Mouse (Mus musculus) olfactory bulb, adult 2 months (tissue): ENCODE measurements around the gene Dmpk.

ENCODE experiments used
- CTCF ChIP-seq: fragments of 200-500 bp; IDR thresholded peaks from 2 replicates; pipeline ENCODE4 v1.5.1; 2012; ENCODE audit warnings: low read depth, mild to moderate bottlenecking, low read length, moderate library complexity; ENCODE audit not compliant: insufficient read depth
- POLR2A ChIP-seq: fragments of 200-500 bp; IDR thresholded peaks from 2 replicates; pipeline ENCODE4 v1.6.1; 2012; ENCODE audit warnings: mild to moderate bottlenecking, low read depth, low read length, moderate library complexity; ENCODE audit not compliant: insufficient read depth

DNA sequence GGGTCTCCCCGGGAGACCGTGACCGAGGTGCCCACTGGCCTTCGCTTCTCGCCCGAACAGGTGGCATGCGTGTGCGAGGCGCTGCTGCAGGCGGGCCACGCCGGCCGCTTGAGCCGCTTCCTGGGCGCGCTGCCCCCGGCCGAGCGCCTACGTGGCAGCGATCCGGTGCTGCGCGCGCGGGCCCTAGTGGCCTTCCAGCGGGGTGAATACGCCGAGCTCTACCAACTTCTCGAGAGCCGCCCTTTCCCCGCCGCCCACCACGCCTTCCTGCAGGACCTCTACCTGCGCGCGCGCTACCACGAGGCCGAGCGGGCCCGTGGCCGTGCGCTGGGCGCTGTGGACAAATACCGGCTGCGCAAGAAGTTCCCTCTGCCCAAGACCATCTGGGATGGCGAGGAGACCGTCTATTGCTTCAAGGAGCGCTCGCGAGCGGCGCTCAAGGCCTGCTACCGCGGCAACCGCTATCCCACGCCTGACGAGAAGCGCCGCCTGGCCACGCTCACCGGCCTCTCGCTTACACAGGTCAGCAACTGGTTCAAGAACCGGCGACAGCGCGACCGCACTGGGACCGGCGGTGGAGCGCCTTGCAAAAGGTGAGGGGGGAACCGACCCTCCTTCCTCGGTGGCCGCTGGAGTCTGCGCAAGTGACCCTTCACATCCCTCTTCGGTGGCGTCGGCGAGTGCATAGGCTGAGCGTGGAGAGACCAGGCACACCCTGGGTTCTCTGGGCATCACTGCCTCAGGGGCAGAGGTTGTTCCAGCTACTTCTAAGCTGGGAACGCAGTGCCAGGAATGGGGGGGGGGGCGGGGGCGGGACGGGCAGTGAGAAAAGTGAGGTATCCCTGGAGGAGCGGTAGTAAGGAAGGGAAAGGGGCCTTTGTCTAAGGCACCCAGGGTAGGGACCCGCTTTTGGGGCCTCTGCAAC is 11.4 kb downstream of the Dmpk start:
- TF ChIP-seq CTCF (no peak), POLR2A (no peak)
